Mouse (Mus musculus): ENCODE measurements around the gene Tmem183a.

The Tmem183a gene

DNA sequence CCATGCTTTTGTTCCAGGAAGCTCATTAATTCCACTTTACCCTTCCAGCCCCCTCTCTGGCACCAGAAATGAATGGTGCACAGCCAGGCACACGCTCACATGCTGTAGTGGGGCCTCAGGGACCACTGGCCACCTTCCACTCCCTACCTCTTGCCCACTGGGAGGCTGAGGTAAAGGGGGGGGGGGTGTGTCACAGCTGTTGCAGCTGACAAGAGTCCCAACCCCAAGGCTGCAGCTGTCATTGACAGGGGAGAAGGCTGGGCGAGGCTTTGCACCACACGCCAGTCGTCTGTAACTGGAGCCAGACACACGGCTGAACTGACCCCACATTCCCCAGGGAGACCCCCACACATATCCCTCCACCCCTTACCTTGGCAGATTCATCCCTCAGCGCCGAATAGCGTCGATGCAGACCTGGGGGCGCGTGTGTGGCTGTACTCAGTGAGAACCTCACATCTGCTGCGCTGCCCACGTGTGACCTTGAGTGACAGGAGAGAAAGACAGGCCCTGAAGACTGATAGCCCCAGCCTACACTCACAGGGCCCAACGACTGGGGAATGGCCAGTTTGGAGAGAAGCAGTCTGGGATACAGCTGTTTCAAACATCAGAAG is 41.0 kb downstream of the Tmem183a start:
- no peak for DNase-seq (ENCODE audit: low spot score in 2 of 2)

DNA sequence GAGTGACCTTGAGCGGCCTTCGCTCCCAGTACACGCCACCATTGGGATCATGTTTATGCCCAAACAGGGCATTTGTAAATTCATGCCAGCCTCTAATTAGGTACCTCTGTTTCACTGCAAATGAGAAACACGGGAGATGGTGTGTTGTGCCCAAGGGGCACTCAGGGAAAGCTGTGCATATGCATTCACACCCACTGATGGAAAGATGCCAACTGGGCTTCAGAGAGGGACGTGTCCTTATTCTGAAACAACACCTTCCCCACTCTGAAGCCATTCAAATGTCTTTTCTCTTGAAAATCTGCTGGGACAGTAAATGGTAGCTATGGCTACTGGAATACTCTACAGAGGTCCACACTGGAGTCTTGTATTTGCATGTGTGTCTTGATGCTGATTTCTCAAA is 43.5 kb downstream of the Tmem183a start:
- no peak for DNase-seq (ENCODE audit: low spot score in 2 of 2)

DNA sequence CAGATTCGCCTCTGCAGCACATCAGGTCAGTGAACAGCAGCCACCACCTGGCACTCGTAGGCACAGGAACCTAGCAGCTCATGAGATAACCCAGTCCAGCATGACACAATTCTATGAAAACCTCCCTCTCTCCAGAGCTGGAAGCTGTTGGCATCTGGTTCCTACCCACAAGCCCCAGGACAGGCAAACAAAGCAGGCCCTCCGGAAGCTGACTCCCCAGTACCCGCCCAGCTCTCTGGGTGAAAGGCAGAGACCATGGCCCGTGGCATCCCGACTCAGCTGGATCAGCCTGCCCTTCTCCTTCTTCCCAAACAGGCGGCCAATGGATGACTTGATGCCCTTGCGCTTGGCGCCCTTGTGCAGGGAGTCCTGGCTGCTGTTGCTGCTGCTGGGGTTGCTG is 45.4 kb downstream of the Tmem183a start:
- no peak for DNase-seq (ENCODE audit: low spot score in 2 of 2)

DNA sequence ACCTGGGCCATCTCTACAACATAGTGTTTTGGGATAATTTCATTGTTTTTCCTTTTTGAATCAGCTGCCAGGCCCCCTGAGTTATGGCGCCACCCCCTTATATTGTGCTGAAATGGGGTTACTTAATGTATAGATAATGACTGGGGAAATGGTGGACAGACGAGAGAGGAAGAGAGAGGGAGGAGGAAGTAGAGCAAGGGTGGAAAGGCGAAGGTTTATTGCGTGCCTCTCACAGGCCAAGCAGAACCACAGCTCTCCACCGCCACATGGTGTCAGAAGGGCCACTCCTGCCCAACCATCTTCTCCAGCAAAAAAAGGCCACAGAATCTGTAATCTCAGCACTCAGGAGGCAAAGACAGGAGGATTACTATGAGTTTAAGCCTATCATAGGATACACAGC is 46.6 kb downstream of the Tmem183a start:
- no peak for DNase-seq (ENCODE audit: low spot score in 2 of 2)

DNA sequence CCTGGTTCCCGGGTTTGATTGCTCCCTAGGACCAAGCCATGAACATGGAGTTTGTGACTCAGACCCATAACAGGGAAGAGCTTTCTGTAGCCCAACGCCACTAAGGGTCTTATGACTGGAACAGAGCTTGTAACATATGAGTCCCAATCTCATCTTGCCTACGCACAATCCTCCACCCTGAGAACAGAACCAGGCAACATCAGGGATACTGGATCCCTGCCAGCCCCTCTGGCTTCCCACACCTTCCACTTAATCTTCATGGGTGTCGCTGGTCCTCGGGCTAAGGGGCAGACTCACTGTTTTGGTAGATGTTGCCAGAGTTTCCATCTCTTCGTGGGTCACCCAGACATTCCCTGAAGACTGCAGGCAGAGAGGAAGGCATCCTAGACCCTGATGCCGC is 50.0 kb downstream of the Tmem183a start:
- no peak for DNase-seq (ENCODE audit: low spot score in 2 of 2)

DNA sequence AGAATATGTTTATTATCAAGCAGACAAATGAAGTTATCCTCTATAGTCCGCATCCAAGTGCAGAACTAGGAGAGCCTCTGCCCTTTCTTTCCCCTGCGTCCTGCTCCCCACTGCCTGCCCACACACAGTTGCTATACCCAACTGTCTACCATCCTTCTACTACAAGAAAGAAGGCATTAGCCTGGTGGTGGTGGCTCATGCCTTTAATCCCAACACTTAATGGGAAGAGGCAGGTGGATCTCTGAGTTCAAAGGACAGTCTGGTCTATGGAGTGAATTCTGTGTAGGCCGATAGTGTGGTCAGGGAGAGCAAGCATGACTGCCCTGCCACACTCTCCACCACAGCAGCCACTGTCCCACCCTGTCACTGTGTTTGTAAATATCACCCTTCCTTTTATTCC is 51.0 kb downstream of the Tmem183a start:
- no peak for DNase-seq (ENCODE audit: low spot score in 2 of 2)

DNA sequence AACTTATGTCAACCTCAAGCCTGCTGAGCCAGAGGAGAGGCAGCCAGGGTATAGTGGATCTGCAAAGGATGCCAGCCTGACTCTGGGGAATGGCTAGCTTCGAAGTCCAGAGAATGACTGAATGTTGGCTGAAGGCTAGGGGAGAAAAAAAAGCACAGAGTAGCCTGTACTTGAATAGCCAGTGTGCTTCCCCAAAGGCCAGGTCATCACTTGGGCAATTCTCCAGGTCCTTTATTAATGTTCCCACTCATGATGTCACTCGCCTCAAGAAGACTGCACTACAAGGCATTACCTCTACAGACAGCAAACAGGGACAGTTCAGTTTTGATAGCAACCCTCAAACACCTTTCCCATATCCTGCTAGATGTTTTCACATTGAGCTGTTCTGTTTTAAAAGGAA is 51.5 kb downstream of the Tmem183a start:
- no peak for DNase-seq (ENCODE audit: low spot score in 2 of 2)

DNA sequence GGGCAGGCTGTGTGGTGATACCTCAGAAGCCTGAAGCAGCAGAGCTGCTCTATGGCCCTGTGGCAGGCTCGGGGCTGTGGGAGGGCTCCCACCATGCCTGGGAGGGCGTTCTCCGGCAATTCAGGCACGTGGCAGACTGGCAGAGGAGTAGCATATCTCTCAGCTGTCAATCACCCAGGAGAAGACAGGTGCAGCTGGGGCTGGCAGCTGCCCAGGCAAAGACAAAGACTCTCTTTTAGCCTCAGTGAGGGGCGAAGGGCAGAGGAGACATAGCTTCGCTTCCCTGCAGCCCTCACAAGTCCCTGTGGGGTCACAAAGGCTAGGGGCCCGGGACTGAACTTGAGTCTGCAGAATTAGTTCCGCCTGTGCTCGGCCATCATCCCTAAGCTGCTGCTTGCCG is 54.4 kb downstream of the Tmem183a start:
- no peak for DNase-seq (ENCODE audit: low spot score in 2 of 2)

DNA sequence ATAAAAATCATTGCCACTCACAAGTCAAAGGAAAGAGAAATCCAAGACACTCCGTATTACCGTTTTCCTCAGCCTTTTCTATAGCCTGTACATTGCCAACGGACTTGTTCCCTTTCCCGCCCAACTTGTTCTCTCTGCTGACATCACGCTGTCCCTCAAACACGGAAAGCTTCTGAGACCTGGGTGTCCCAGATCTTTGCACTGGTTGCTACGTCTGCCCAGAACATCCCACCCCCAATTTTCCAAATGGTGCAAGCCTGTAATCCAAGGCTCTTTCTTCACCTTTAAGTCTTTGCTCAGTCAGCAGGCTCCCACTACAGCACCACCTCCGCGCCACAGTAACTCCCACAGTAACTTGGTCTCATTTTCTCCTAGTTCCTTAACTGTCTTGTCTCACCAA is 56.8 kb downstream of the Tmem183a start:
- DNase-seq (ENCODE audit: low spot score in 2 of 2): peak in 1 of 2 experiments; percentile 23

DNA sequence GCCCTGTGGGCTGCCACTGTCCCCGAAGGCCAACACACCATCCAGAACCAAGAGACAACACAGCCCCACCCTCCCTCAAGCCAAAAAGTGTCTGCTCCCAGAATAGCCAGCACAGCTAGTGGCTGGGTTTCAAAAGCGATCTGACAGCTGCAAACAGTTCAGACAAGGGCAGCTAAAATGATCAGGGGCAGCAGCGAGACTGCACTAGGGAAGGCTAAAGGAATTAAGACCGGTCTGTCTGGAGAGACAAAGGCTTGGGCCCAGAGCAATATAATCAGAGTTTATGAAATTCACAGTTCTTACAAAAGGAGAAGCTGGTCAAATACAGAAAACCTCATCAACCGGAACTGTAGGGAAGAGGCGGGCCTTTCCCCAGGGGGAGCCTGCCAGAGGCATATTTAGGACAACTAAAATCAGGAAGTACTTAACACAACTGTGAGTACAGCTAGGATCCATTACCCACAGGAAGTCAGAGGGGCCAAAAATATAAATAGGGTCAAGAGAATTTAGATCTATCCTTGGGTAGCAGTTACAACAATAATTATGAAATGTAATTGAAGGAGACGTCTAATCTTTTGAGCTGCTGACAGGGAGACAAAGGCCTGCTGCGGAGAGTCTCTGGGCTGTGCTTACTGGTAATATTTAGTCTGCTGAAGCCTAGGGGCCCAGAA is 59.1 kb downstream of the Tmem183a start:
- peak in 1 of 2 experiments; percentile 36 for DNase-seq (ENCODE audit: low spot score in 2 of 2)

DNA sequence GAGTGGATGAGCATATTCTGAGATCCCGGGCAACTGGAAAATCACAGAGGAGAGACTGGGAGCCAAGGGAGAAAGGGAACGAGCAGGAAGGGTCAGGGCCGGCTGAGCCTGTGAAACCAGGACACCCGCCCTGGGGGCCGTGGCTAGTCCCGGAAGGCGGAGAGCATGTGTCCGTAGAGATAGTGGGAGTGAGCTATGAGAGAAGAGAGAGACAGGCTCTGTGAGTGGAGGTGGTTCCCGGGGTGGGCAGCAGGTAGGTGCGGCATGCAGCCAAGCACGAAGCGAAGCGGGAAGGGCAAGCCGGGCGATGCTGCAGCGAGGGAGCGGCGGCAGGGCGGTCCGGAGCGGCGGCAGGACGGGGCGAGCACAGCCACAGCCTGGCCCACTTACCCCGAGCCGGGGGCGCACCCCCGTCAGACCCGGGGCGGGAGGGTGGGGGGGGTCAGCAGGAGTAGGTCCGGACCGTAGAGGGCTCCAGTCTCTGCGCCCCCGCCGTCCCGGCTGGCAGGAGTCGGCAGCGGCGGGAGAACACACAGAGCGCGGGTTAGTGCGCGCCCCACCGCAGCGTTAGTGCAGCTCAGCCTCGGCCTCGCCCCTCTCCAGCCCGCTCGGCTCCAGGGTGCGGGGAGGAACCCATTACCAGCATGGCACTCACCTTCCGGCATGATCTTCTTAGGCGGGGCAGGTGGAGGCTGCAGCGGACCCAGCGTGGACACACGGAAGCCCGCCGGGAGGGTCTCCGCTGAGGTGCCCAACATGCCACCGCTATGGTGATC is 63.0 kb downstream of the Tmem183a start:
- no peak for DNase-seq (ENCODE audit: low spot score in 2 of 2)

DNA sequence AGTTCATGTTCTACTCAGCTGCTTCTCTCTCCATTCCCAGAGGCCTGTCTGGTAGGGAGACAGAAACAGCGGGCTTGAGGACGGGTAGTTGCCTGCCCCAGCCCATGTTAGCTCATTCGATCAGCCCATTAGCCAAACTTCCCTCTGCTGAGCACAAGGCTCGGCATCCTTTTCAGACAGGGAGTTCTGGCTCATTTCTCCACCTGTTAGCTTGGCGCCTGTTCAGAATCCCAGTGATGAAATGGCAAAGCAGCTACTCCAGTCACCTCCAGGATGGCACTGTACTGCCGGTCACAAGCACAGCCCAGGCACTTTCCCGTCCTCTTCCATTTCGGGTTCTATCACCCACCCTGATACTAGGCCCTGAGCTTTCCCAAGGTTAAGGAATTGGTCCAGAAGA is 64.5 kb downstream of the Tmem183a start:
- peak in 1 of 2 experiments; percentile 21 for DNase-seq (ENCODE audit: low spot score in 2 of 2)
